24 mouse cellular contexts compared by ENCODE assay signal in the genomic region with DNA sequence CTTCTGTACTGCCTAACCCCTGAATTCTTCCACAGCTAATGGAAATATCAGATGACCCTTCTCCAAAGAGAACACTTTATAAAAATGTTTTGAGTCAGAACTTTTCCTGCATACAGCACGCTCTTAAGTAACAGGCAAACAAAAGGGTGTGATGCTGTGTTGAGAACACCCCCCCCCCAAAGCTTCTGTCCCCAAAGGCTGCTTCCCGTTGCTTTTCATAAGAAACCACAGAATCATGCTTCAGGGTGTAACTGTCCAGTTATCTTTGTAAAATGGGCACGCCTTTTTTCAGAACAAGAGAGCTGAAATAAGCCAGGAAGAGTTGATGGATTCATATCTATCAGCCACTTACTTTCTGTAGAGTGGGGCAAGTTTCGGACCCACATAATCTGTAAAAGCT.
"Had no signal": no experiment of that assay in that cellular context is flagged by ENCODE, and none has a peak within 500 bp of the region (broad histone marks: within the 10 kb centered on the region; RNA-seq: fewer than 3 reads in every experiment).

No protein-coding gene starts in this region.

- H3K9ac ChIP-seq: kidney, embryonic 15.5 days; limb, embryonic 12.5 days; limb, embryonic 15.5 days; liver, embryonic 14.5 days; liver, postnatal 0 days; lung, embryonic 14.5 days; midbrain, embryonic 12.5 days; midbrain, embryonic 15.5 days; neural tube, embryonic 13.5 days; stomach, embryonic 15.5 days had no signal

- H3K4me3 ChIP-seq: kidney, embryonic 15.5 days; limb, embryonic 12.5 days; limb, embryonic 15.5 days; midbrain, embryonic 12.5 days; midbrain, embryonic 15.5 days; myocyte; neural tube, embryonic 13.5 days; stomach, embryonic 15.5 days had no signal

- H3K4me1 ChIP-seq: limb, embryonic 15.5 days; midbrain, embryonic 12.5 days; midbrain, embryonic 15.5 days; neural tube, embryonic 13.5 days; stomach, embryonic 15.5 days had no signal

- H3K27ac ChIP-seq: kidney, embryonic 15.5 days; limb, embryonic 12.5 days; limb, embryonic 15.5 days; liver, embryonic 14.5 days; macrophage; midbrain, embryonic 12.5 days; midbrain, embryonic 15.5 days; neural tube, embryonic 13.5 days; stomach, embryonic 15.5 days had no signal

- H3K27me3 ChIP-seq: kidney, embryonic 15.5 days; limb, embryonic 12.5 days; limb, embryonic 15.5 days; midbrain, embryonic 12.5 days; midbrain, embryonic 15.5 days; neural tube, embryonic 13.5 days; stomach, embryonic 15.5 days had no signal

- H3K4me2 ChIP-seq: kidney, embryonic 15.5 days; limb, embryonic 12.5 days; limb, embryonic 15.5 days; liver, embryonic 11.5 days; lung, embryonic 14.5 days; midbrain, embryonic 12.5 days; midbrain, embryonic 15.5 days; neural tube, embryonic 13.5 days; stomach, embryonic 15.5 days had no signal

- H3K9me3 ChIP-seq: kidney, embryonic 15.5 days; limb, embryonic 12.5 days; limb, embryonic 15.5 days; midbrain, embryonic 12.5 days; midbrain, embryonic 15.5 days; neural tube, embryonic 13.5 days; stomach, embryonic 15.5 days had no signal

- H3K36me3 ChIP-seq: kidney, embryonic 15.5 days; limb, embryonic 12.5 days; limb, embryonic 15.5 days; midbrain, embryonic 12.5 days; midbrain, embryonic 15.5 days; neural tube, embryonic 13.5 days; stomach, embryonic 15.5 days had no signal

- DNase-seq: kidney, adult 11 months; kidney, adult 8-10 months; kidney, postnatal 10 days; kidney, postnatal 36 days; left cerebral cortex, postnatal 4 days; liver, postnatal 0 days; lung, embryonic 14.5 days; retina, postnatal 1 day; right cerebral cortex, postnatal 25 days; spleen, adult 18-20 months; thymus, adult 18-20 months; thymus, postnatal 4 days had no signal

- ATAC-seq: liver, postnatal 0 days; lung, postnatal 0 days; midbrain, embryonic 15.5 days had no signal
